Mouse (Mus musculus): ENCODE results near the gene Adam23.

Gene Adam23

GRCm38 (mm10) chr1:63445656-63446046 is at the start of gene Adam23:
TSS of gene Adam23 (plus strand) at chr1:63445891.
- no peak for DNase-seq (ENCODE audit: low spot score)

DNA sequence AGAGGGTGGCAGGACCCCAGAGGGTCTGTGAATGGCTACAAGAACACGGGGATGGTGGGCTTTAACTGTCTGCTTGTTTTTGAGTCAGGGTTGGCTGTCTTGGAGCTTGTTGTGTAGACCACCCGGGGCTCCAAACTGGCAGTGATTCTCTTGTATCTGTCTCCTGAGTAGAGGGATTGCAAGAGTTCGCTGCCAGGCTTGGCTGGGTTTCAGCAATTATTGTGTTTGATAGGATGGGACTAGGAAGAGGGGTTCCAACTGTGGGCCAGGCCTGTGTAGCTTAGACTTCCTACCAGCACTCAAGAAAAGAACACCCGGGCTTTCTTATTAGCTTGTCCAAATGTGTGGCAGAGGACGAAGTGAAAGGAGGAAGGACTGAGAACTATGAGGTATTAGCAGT is 44.6 kb upstream of the Adam23 start:
- DNase-seq (ENCODE audit: low spot score) = no peak

GRCm38 (mm10) chr1:63403601-63404000 is 42.1 kb upstream of the Adam23 start:
- DNase-seq (ENCODE audit: low spot score) = no peak

GRCm38 (mm10) chr1:63408344-63408743 is 37.3 kb upstream of the Adam23 start:
- DNase-seq (ENCODE audit: low spot score) = no peak

DNA sequence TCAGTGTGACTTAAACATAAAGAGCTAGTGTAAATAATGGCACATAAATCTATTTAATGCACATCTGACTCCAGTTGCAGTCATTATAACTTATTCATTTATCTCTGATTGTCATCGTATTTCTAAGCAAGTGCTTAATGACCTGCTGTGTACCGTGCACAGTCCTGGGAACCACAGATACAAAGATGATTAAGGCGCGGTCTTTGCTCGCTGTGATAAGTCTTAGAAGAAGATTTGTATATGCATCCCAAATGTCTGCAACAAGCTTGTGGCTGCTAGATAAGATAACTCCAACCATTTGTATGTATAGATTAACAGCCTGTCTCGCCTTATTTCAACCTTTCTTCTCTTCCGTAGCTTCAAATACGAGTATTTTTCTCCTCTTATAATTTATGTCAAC is 27.2 kb upstream of the Adam23 start:
- DNase-seq (ENCODE audit: low spot score) = no peak

DNA sequence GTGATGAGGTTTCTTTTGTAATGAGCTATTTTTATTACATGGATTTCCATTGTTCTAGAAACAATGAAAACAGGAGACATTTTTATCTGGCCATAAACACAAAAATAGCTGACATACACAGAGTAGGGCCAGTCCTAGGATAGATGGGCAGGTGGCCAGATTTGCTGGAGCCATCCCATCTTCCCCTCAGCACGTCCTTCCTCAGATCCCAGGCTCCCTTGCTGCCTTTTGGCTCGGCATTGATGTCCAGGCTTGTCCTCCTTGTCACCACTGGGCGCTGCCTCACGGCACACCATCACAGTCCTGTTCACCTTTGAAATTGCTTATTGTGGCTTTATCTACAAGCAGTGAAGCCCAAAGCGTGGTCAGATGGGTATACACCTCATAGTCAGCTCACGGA is 15.0 kb upstream of the Adam23 start:
- DNase-seq (ENCODE audit: low spot score) = no peak

DNA sequence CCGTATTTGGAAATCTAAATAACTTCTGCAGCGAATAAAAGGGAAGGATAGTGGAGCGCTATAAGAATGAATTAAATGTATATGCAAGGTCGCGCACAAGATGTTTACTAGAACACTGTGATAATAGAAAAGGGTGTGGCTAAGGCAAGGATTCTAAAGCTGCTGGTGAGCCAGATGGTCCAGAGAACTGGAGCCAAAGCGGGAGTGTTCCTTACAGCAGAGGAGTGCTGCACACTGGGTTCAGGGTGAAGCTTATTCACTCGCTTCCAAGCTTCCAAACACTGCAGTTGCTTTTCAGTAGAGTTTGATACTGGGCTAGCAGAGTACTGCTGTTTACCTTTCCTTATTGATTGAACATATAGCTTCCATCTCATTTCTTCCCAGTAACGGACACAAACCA is 14.5 kb upstream of the Adam23 start:
- DNase-seq (ENCODE audit: low spot score) = no peak

DNA sequence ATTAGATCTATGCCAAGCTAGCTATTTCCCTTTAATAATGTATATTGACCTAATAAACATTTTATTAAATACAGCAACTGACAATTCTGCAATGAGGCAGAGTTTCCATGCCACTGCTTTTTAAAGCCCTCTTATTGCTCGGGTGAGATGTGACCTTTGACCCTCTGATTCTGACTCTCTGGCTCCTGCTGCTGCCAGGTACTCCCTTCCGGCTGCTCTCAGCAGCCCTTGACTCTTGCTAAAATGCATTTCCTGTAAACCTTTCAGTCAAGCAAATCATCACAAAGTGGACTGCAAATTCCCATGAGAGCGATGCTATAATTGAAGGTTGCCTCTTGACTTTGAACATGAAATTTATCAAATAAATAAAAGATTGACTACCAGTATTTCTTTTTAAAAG is 13.8 kb upstream of the Adam23 start:
- no peak for DNase-seq (ENCODE audit: low spot score)

- DNase-seq (ENCODE audit: low spot score) = no peak
Observed at GRCm38 (mm10) chr1:63434052-63434451, 11.6 kb upstream of the Adam23 start.

DNA sequence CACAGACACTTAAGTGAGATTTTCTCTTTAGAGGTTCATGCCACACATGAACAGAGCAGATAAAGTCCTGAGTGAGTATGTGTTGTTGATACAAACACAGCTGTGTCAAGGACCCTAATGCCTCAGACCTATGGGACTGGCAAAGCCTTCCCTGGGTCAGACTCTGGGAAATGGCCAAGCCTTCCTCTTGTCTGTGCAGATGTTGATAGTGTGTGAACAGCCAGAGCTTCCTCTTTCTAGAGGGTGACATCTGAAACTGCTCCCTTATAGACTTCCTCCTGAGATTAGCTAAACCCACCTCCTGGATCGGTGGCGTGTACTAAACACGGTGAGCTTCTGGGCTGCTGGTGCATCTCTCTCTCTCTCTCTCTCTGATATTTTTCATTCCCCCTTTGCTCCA is 8.2 kb upstream of the Adam23 start:
- no peak for DNase-seq (ENCODE audit: low spot score)

DNA sequence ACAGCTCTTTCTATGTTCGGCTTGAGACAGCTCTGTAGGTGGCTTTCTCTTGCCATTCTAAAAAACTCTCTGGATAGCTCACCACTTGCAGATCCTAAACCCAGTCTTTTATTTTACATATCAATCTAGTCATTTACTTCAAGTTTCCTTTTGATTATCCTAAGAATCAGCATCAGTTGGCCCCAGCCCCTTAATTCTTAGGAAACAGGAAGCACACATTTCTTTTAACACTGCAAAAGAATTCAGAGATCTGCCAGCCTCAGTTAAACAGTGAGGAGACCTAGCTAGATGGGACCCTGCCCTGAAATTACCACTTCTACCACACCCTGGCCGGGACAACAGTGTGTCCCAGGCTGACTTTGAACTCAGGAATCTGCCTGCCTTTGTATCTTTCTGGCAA is 3.5 kb upstream of the Adam23 start:
- DNase-seq (ENCODE audit: low spot score) = no peak

GRCm38 (mm10) chr1:63442616-63443015 is 3.1 kb upstream of the Adam23 start:
- DNase-seq (ENCODE audit: low spot score) = no peak

GRCm38 (mm10) chr1:63445149-63445609 is 512 bp upstream of the Adam23 start:
- no peak for DNase-seq (ENCODE audit: low spot score)

DNA sequence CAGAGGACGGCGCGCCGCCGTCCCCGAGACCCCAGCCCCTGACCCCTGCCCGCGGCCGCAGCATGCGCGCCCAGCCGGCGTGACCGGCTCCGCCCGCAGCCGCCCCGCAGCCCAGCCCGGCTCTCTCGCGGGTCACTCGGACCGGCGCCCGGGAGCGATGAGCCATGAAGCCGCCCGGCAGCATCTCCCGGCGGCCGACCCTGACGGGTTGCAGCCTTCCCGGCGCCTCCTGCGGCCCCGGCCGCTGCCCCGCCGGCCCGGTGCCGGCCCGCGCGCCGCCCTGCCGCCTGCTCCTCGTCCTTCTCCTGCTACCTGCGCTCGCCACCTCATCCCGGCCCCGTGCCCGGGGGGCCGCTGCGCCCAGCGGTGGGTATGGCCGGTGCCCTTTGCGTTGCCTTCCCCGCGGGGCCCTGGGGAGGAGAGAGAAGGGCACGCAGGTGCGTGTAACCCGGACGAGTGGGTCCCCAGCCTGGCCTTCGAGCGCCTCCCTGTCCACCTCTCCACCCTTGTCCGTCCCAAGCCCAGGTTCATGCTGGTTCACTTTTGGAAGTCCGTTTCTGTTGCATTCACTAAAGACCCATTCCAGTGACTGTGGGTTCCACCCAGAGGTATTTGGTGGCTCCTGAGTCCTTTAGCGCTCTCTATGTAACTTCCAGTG is 485 bp downstream of the Adam23 start:
- DNase-seq (ENCODE audit: low spot score) = no peak

DNA sequence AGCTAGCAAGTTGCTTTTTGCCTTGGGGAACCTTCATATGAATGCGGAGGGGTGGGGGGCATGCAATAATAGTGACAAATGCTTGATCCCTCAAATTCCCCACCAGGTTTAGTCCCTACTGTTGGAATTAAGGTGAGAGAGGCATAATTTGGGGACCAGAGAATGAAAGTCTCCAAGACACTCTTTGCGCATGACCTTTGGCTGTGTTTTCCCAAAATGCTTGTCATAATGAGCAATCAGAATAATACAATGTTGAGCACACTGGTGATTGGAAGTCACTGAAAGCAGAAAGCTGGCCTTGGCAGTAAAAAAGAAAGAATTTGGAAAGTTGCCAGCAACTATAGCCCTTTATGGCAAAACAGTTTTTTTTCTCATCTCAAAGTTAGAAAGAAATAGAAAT is 1.0 kb downstream of the Adam23 start:
- DNase-seq (ENCODE audit: low spot score) = no peak

DNA sequence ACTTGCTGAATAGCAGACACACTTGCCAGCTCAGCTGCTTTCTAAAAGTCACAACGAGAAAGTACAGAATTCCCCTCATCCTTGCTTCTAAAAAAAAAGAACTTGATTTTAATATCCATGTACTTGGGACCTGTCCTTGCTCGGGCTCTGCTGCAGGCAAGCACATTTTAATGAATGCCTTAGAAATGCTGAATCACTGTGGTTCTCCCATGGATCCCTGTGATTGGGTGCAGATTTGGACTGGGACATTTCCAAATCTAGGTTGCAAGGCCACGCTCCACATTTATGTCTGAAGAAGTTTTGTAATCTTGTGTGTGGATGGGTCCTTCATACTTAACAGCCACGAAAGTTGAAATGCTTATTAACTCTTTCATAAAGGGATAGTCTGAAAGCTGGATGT is 4.4 kb downstream of the Adam23 start:
- no peak for DNase-seq (ENCODE audit: low spot score)

DNA sequence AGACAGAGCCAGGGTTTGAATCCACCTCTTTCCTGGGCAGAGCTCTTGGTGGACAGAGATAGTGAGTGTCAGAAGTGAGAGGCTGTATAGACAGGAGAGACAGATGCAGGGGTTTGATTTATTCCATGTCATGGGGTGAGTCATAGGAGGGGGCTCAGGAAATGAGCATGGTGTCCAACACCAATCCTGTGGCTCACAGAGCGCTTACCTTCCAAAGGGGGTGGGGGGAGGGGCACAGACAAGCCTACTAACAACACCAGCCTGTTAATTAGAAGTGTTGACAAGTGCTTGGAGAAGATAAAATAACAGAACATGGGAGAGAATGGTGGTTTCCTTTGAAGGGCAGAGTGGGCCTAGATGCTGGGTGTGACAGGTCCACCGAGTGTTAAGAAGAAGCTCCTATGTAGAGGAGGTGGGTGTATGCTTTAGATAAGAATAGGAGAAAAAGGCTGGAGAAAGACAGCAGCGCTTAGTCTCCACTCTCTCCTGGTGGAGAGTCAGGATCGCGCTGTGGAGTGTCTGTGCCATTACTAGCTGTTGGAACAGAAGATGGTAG is 7.7 kb downstream of the Adam23 start:
- DNase-seq (ENCODE audit: low spot score) = no peak

GRCm38 (mm10) chr1:63457801-63458519 is 12.3 kb downstream of the Adam23 start:
- no peak for DNase-seq (ENCODE audit: low spot score)

- DNase-seq (ENCODE audit: low spot score) = no peak
Observed at GRCm38 (mm10) chr1:63459151-63459550, 13.5 kb downstream of the Adam23 start.

DNA sequence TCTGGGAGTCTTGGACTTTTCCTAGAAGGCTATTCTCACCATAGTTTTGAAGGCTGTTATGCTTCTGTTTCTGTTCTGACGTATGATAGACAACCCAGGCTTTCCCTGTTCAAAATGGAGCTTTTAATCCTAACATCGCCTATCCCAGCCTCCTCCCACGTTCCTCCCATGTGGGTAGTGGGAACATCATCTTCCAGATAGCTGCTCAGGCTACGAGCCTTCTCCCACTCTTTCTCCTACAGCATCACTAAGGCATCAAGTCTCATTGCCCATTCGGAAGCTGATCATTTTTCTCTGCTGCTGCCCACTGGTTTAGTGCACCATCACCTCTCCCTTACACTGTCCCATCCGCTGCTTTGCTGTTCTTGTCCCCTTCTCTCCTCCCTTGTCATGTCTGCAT is 14.2 kb downstream of the Adam23 start:
- no peak for DNase-seq (ENCODE audit: low spot score)

DNA sequence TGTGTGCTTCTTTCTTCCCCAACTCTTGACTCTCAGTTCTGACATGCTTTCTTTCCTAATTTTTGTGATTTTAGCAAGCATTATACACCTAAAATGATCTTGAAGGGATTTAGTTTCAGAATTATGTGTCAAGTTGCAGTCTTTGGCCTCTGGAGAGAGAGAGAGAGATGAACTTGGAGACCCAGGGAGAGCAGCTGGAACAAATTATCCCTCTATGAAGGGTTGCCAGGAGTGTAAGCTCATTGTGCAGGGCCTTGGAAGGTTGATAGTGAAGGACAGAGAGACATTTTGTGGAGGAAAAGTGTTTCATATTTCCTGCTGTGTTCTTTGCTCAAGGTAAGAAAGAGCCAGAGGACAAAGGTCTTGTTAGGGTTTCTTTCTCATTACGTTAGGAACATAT is 18.8 kb downstream of the Adam23 start:
- DNase-seq (ENCODE audit: low spot score) = no peak

GRCm38 (mm10) chr1:63473272-63473671 is 27.6 kb downstream of the Adam23 start:
- DNase-seq (ENCODE audit: low spot score) = no peak

DNA sequence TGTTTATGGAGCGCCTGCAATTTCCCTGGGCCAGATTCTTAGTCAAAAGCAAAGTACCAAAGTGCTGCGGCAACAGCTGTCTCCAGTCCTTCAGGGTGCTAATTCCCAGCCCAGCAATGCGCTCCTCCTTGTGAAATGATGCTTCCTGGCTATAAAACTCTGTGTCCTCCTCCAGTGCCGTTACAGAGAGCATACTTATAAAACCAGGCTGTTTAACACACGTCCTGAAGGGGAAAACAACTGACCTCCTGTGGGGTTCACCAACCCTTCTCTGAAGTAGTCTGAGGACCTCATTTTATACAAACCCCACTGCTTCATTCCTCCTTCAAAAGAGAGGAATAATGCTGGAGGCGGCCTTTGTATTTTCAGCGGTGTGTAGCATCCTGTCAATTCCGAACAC is 28.0 kb downstream of the Adam23 start:
- DNase-seq (ENCODE audit: low spot score) = no peak

- no peak for DNase-seq (ENCODE audit: low spot score)
Observed at GRCm38 (mm10) chr1:63478946-63479345, 33.3 kb downstream of the Adam23 start.

Measured in T-cell, adult 2 months (primary cell).